Mouse (Mus musculus) heart, adult 2 months (tissue): ENCODE measurements around the gene Pla2g2e. TPM values are rescaled to one million over a fixed set of nuclear protein-coding genes. Genes with fewer than 3 reads are reported as not detected.
A peak's percentile ranks its signal among the peaks of the same experiment; 100 is the strongest.

Experiments used
- DNase-seq, 2 experiments: peaks; one replicate each; pipeline ENCODE4 v3.0.0; 2021
- H3K27ac ChIP-seq: fragments of 200-600 bp; 2 replicates; pipeline ENCODE4 v1.8.1; 2022
- H3K27me3 ChIP-seq: fragments of 200-500 bp; 2 replicates; pipeline ENCODE4 v1.6.1; 2012; ENCODE audit warnings: mild to moderate bottlenecking, low read length, inconsistent platforms, mixed read lengths; ENCODE audit not compliant: control insufficient read depth, insufficient read depth
- H3K36me3 ChIP-seq: fragments of 200-500 bp; 2 replicates; pipeline ENCODE4 v1.6.1; 2012; ENCODE audit warnings: low read length, inconsistent platforms; ENCODE audit not compliant: control insufficient read depth, insufficient read depth
- H3K4me1 ChIP-seq: fragments of 200-500 bp; 2 replicates; pipeline ENCODE4 v1.6.1; 2011; ENCODE audit warnings: low read length; ENCODE audit not compliant: control insufficient read depth, insufficient read depth
- H3K4me3 ChIP-seq: fragments of 200-600 bp; 2 replicates; pipeline ENCODE4 v1.8.1; 2022
- H3K79me2 ChIP-seq: fragments of 200-500 bp; replicated peaks from 2 replicates; pipeline ENCODE4 v1.6.1; 2012; ENCODE audit warnings: mild to moderate bottlenecking, inconsistent platforms, low read length, moderate library complexity, mixed read lengths; ENCODE audit not compliant: control insufficient read depth, insufficient read depth
- H3K9ac ChIP-seq: fragments of 200-500 bp; 2 replicates; pipeline ENCODE4 v1.6.1; 2012; ENCODE audit warnings: low read depth, mild to moderate bottlenecking, control low read depth, inconsistent platforms, low read length, mixed read lengths
- CTCF ChIP-seq: fragments of 200-600 bp; IDR thresholded peaks from 2 replicates; pipeline ENCODE4 v1.8.1; 2022; ENCODE audit warnings: antibody characterized with exemption, mild to moderate bottlenecking, moderate library complexity
- EP300 ChIP-seq: fragments of 200-500 bp; IDR thresholded peaks from 2 replicates; pipeline ENCODE4 v1.6.1; 2011; ENCODE audit warnings: low read depth, low read length, control low read depth; ENCODE audit not compliant: insufficient read depth
- POLR2A ChIP-seq: fragments of 200-500 bp; IDR thresholded peaks from 2 replicates; pipeline ENCODE4 v1.6.1; 2011; ENCODE audit warnings: mild to moderate bottlenecking, low read depth, low read length, control low read depth; ENCODE audit not compliant: insufficient read depth
- WGBS: fragments of 180-500 bp; shearing (Covaris S2); methylation state at CpG from one replicate; pipeline ENCODE4 v1.1.7; 2018; 5-methylcytosine and 5-hydroxymethylcytosine counted together
- intact Hi-C: fragments of 180-260 bp; cut with DNase I; formaldehyde crosslinking; loops from one replicate; pipeline ENCODE4 v1.15.1; 2025
- polyA plus RNA-seq: library from polyadenylated mRNA; depleted of rRNA; stranded (reverse); fragments of >200 nt; gene quantifications from 2 replicates; pipeline ENCODE4 v1.2.3, GENCODE M21; 2012; rRNA removed
- total RNA-seq, 2 experiments: library from RNA; stranded (reverse); gene quantifications; 2 replicates each; pipeline ENCODE4 v1.2.3; 2021

Pla2g2e gene
- total and polyA plus RNA-seq, 3 experiments = 0.43 to 1.6 (median 0.73) TPM

DNA sequence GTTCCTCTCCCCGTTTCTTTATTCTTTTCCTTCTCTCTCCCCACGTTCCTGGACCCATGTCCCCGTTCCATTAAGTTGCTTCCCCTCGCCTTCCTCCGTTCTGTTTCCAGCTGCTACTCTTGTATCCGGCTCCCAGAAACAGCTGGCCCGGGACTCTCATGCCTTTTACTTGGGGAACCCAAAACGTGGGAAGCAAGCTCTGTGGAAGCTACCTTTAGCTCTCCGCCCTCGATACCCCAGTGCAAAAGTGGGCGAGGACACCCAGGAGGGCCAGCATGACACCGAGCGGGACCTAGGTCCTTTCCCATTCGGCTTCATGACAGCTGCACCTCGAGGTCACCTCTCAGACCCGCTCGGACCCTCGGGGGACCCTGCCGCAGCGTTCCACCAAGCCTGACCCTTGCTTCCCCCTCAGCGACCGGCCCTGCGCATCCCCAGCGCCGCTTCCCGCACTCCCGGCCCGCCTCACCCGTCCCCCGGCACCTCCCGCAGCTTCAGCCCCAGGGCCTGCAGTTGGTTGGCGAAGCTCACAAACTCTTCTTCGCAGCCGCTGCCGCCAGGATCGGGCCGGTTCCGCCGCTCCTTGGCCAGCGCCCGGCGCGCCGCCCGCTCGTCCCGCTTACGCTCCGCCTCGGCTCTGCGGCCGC is 35.5 kb downstream of the Pla2g2e start:
- no peak for TF ChIP-seq CTCF
- TF ChIP-seq EP300 = no peak
- TF ChIP-seq POLR2A = no peak
- Histone ChIP-seq H3K36me3 (no peaks in the 10 kb centered on the region), H3K4me3 (peak overlapping the region; percentile 58), H3K9ac (peak overlapping the region; percentile 94), H3K27ac (peak overlapping the region; percentile 73), H3K4me1 (no peaks in the 10 kb centered on the region; the same call in 1 of the 2 replicates), H3K79me2 (peaks cover 4% of the 10 kb centered on the region; the same call in 1 of the 2 replicates), H3K27me3 (no peaks in the 10 kb centered on the region)
- DNase-seq = no peak
- intact Hi-C loops = loop anchor here (10.0 kb wide), 1 partner anchor 342 kb away; no protein-coding TSS in a partner anchor
- WGBS = under 1% methylated on average over 52 of the region's 52 CpGs

GRCm38 (mm10) chr4:138913797-138914196 is 36.1 kb downstream of the Pla2g2e start, which contains the start of gene Otud3:
Gene Otud3 (minus strand): TSS chr4:138913945.
- Histone ChIP-seq H3K27ac (peak within 1 kb of the TSS; percentile 73), H3K4me3 (peak within 1 kb of the TSS; percentile 58), H3K9ac (peak within 1 kb of the TSS; percentile 94), H3K79me2 (peaks cover 4% of the 10 kb centered on the region; the same call in 1 of the 2 replicates), H3K27me3 (no peaks in the 10 kb centered on the region), H3K4me1 (no peaks in the 10 kb centered on the region; the same call in 1 of the 2 replicates), H3K36me3 (no peaks in the 10 kb centered on the region)
- TF ChIP-seq POLR2A (peak; percentile 68), EP300 (peak; percentile 52; the same call in 1 of the 2 replicates), CTCF (peak; percentile 85)
- intact Hi-C loops = loop anchor here (10.0 kb wide), 1 partner anchor 341 kb away; no protein-coding TSS in a partner anchor
- WGBS = 1% methylated on average over 39 of the region's 39 CpGs
- peak; percentile 96 to 98 for DNase-seq

DNA sequence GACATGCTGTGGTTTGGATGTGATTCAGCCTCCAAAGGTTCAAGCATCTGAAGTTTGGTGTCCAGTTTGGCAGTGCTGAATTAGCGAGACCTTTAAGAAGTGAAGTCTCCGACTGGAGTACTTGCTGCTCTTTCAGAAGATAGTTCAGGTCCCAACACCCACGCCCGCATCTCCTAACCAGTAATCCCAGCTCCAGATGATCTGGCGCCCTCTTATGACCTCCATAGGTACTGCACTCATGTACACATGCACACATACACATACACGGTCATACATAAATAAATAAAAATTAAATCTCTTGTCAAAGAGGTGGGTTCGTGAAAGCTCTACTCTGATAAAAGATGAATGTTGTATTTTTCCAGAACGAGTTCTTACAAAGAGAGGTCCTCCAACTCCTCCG is 39.5 kb downstream of the Pla2g2e start:
- intact Hi-C loops = loop anchor here (5.0 to 10.0 kb wide), 2 partner anchors 215 to 338 kb away; partner anchors contain the start of gene Minos1
- Histone ChIP-seq H3K4me1 (no peaks in the 10 kb centered on the region; the same call in 1 of the 2 replicates), H3K27me3 (no peaks in the 10 kb centered on the region), H3K4me3 (no peak overlapping the region), H3K79me2 (no peaks in the 10 kb centered on the region), H3K27ac (no peak overlapping the region), H3K9ac (no peak overlapping the region), H3K36me3 (no peaks in the 10 kb centered on the region)
- 84% methylated on average over 9 of the region's 9 CpGs for WGBS
- DNase-seq = no peak
- peak; percentile 35 for TF ChIP-seq CTCF
- TF ChIP-seq EP300 = no peak
- TF ChIP-seq POLR2A = no peak

GRCm38 (mm10) chr4:138921254-138922130 is 43.8 kb downstream of the Pla2g2e start:
- TF ChIP-seq POLR2A = no peak
- no peak for TF ChIP-seq CTCF
- TF ChIP-seq EP300 = no peak
- H3K4me3 ChIP-seq = no peak overlapping the region
- WGBS = 37% methylated on average over 20 of the region's 20 CpGs
- no peaks in the 10 kb centered on the region for H3K79me2 ChIP-seq
- no peaks in the 10 kb centered on the region for H3K36me3 ChIP-seq
- H3K4me1 ChIP-seq = no peaks in the 10 kb centered on the region
- intact Hi-C loops = loop anchor here (2.0 to 5.0 kb wide), 3 partner anchors 51 to 157 kb away; partner anchors contain the start of gene Tmco4
- no peak overlapping the region for H3K9ac ChIP-seq
- H3K27ac ChIP-seq = no peak overlapping the region
- no peak for DNase-seq
- H3K27me3 ChIP-seq = no peaks in the 10 kb centered on the region

- peak; percentile 91 to 97 for DNase-seq
- H3K4me1 ChIP-seq = no peaks in the 10 kb centered on the region
- H3K79me2 ChIP-seq = no peaks in the 10 kb centered on the region
- TF ChIP-seq POLR2A = no peak
- peak; percentile 92; the same call in 1 of the 2 replicates for TF ChIP-seq EP300
- no peak overlapping the region for H3K9ac ChIP-seq
- H3K27ac ChIP-seq = no peak overlapping the region
- H3K36me3 ChIP-seq = no peaks in the 10 kb centered on the region
- intact Hi-C loops = loop anchor here (2.0 to 5.0 kb wide), 3 partner anchors 50 to 157 kb away; partner anchors contain the start of gene Tmco4
- 2% methylated on average over 11 of the region's 11 CpGs for WGBS
- H3K4me3 ChIP-seq = no peak overlapping the region
- H3K27me3 ChIP-seq = no peaks in the 10 kb centered on the region
Observed at GRCm38 (mm10) chr4:138922131-138922459, 44.4 kb downstream of the Pla2g2e start.

DNA sequence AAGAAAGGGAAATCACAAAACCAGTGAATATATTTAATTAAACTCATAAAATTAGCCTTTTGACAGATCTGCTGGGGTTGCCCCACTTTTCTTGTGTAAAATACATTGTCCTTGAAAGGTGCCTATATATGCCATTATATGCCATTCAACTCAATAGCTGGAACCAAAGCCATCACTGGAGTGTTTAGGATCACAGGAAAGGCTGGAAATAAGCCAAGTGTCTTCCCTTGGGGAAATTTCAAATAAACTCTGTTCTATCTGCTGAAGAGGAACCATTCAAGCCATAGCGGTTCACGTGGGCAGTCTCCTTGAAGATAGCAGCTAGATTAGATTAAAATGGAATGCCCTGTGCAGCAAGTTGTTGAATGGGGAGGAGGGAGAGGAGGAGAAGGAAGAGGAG is 47.8 kb downstream of the Pla2g2e start:
- no peak overlapping the region for H3K4me3 ChIP-seq
- no peak overlapping the region for H3K27ac ChIP-seq
- H3K4me1 ChIP-seq = no peaks in the 10 kb centered on the region
- 9% methylated on average over 2 of the region's 2 CpGs for WGBS
- no peak overlapping the region for H3K9ac ChIP-seq
- intact Hi-C loops = no loop called here
- H3K36me3 ChIP-seq = no peaks in the 10 kb centered on the region
- no peak for TF ChIP-seq EP300
- no peak for TF ChIP-seq CTCF
- no peak for TF ChIP-seq POLR2A
- H3K27me3 ChIP-seq = no peaks in the 10 kb centered on the region
- no peak for DNase-seq
- no peaks in the 10 kb centered on the region for H3K79me2 ChIP-seq

Other genes starting within 250 kb of the Pla2g2e start
- gene Vwa5b1, start 242.1 kb upstream of the Pla2g2e start, total RNA-seq = not detected
- 0.12 TPM in 1 of 2 replicates, not detected in the other for gene Vwa5b1, start 242.1 kb upstream of the Pla2g2e start, polyA plus RNA-seq
- under 1 TPM in 1 of 2 experiments, not detected in 1; 0.14 TPM for gene Pla2g2c, start 153.2 kb upstream of the Pla2g2e start, total RNA-seq
- 0.76 and 0.98 TPM in 2 replicates for gene Pla2g2c, start 153.2 kb upstream of the Pla2g2e start, polyA plus RNA-seq
- 1 to 10 TPM; 1.6 to 2.7 TPM for gene Ubxn10, start 140.8 kb upstream of the Pla2g2e start, total RNA-seq
- gene Ubxn10, start 140.8 kb upstream of the Pla2g2e start, polyA plus RNA-seq = 7.2 and 7.5 TPM in 2 replicates
- under 1 TPM; 0.18 to 0.26 TPM for gene Pla2g2f, start 120.3 kb upstream of the Pla2g2e start, total RNA-seq
- 0.12 and 0.14 TPM in 2 replicates for gene Pla2g2f, start 120.3 kb upstream of the Pla2g2e start, polyA plus RNA-seq
- under 1 TPM; 0.26 to 0.55 TPM for gene Pla2g2d, start 102.2 kb upstream of the Pla2g2e start, total RNA-seq
- 2.3 and 2.7 TPM in 2 replicates for gene Pla2g2d, start 102.2 kb upstream of the Pla2g2e start, polyA plus RNA-seq
- 10 to 100 TPM; 24.8 to 33.0 TPM for gene Pla2g5, start 14.5 kb upstream of the Pla2g2e start, total RNA-seq
- gene Pla2g5, start 14.5 kb upstream of the Pla2g2e start, polyA plus RNA-seq = 87.6 and 129 TPM in 2 replicates
- gene Gm13030, start 4.0 kb upstream of the Pla2g2e start, total RNA-seq = not detected
- not detected in 2 replicates for gene Gm13030, start 4.0 kb upstream of the Pla2g2e start, polyA plus RNA-seq
- 10 to 100 TPM; 10.4 to 11.7 TPM for gene Otud3, start 36.0 kb downstream of the Pla2g2e start, total RNA-seq
- 6.1 and 8.8 TPM in 2 replicates for gene Otud3, start 36.0 kb downstream of the Pla2g2e start, polyA plus RNA-seq
- not detected for gene Rnf186, start 89.2 kb downstream of the Pla2g2e start, total RNA-seq
- gene Rnf186, start 89.2 kb downstream of the Pla2g2e start, polyA plus RNA-seq = 2.0 TPM in 1 of 2 replicates, not detected in the other
- 10 to 100 TPM in 1 of 2 experiments, 1 to 10 TPM in 1; 9.2 to 11.7 TPM for gene Tmco4, start 94.9 kb downstream of the Pla2g2e start, total RNA-seq
- 8.4 and 12.2 TPM in 2 replicates for gene Tmco4, start 94.9 kb downstream of the Pla2g2e start, polyA plus RNA-seq
- gene Htr6, start 197.6 kb downstream of the Pla2g2e start, total RNA-seq = not detected
- not detected in 2 replicates for gene Htr6, start 197.6 kb downstream of the Pla2g2e start, polyA plus RNA-seq
- 10 to 100 TPM; 21.9 to 24.0 TPM for gene Nbl1, start 215.1 kb downstream of the Pla2g2e start, total RNA-seq
- 29.1 and 32.9 TPM in 2 replicates for gene Nbl1, start 215.1 kb downstream of the Pla2g2e start, polyA plus RNA-seq